Mouse (Mus musculus): Measurements from ENCODE around the gene Podxl2. TPM values are rescaled to one million over a fixed set of nuclear protein-coding genes. Genes with fewer than 3 reads are reported as not detected.

The Podxl2 gene
- polyA plus RNA-seq, 1 experiment: 12.5 TPM

DNA sequence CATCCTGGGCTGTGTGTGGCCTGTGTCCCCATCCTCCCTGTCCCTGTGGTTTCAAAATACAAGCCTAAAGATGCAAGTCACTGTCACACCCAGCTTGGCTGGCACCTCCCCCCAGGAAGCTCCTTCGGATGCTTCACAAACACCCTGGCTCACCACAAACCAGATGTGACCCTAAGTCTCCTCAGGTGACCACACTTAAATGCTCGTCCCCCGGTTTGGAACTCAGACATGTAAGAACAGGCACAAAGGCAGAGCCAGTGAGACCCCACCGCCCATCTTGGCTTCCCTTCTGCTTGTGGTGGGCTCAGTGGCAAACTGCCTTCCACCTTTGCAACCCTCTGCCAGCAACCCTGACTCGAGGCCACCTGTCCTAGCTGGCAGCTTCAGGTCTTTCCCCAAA, 39.8 kb downstream of the Podxl2 start:
- TF ChIP-seq POLR2A (IDR thresholded peaks at IDR 0.05; ENCODE audit: low read depth, low read length): no peak
- TF ChIP-seq CTCF (conservative IDR thresholded peaks at IDR 0.05; ENCODE audit: insufficient read depth, insufficient read length, low read depth, low read length): no peak
- no peak overlapping the region for H3K4me3 ChIP-seq (ENCODE audit: insufficient read depth, low read depth, low read length)
- H3K27ac ChIP-seq (ENCODE audit: insufficient read depth, low read depth, low read length): no peak overlapping the region
- 0 out of 2 replicates have a peak, but pooled peaks cover 4% of the 10 kb centered on the region for H3K4me1 ChIP-seq (ENCODE audit: control insufficient read depth, insufficient read depth, low read length)
- DNase-seq: no peak
- WGBS: 70% methylated on average over 5 of the region's 5 CpGs
- H3K27me3 ChIP-seq (replicated peaks; ENCODE audit: control insufficient read depth, insufficient read depth, low read length): no peaks in the 10 kb centered on the region
- no peaks in the 10 kb centered on the region for H3K36me3 ChIP-seq (ENCODE audit: control insufficient read depth, insufficient read depth, low read length)

- no peak for TF ChIP-seq CTCF (conservative IDR thresholded peaks at IDR 0.05; ENCODE audit: insufficient read depth, insufficient read length, low read depth, low read length)
- no peak for TF ChIP-seq POLR2A (IDR thresholded peaks at IDR 0.05; ENCODE audit: low read depth, low read length)
- Histone ChIP-seq H3K27ac (ENCODE audit: insufficient read depth, low read depth, low read length) (no peak overlapping the region), H3K4me3 (ENCODE audit: insufficient read depth, low read depth, low read length) (no peak overlapping the region), H3K27me3 (replicated peaks; ENCODE audit: control insufficient read depth, insufficient read depth, low read length) (no peaks in the 10 kb centered on the region), H3K36me3 (ENCODE audit: control insufficient read depth, insufficient read depth, low read length) (no peaks in the 10 kb centered on the region), H3K4me1 (ENCODE audit: control insufficient read depth, insufficient read depth, low read length) (0 out of 2 replicates have a peak, but pooled peaks cover 4% of the 10 kb centered on the region)
- DNase-seq: peak; percentile 35
- WGBS: 64% methylated on average over 5 of the region's 5 CpGs
These were observed 41.3 kb downstream of the Podxl2 start for GRCm38 (mm10) chr6:88833340-88834140.

- Histone ChIP-seq H3K27me3 (replicated peaks; ENCODE audit: control insufficient read depth, insufficient read depth, low read length) (no peaks in the 10 kb centered on the region), H3K27ac (ENCODE audit: insufficient read depth, low read depth, low read length) (no peak overlapping the region), H3K4me3 (ENCODE audit: insufficient read depth, low read depth, low read length) (no peak overlapping the region), H3K4me1 (ENCODE audit: control insufficient read depth, insufficient read depth, low read length) (0 out of 2 replicates have a peak, but pooled peaks cover 4% of the 10 kb centered on the region), H3K36me3 (ENCODE audit: control insufficient read depth, insufficient read depth, low read length) (no peaks in the 10 kb centered on the region)
- DNase-seq: no peak
- no peak for TF ChIP-seq CTCF (conservative IDR thresholded peaks at IDR 0.05; ENCODE audit: insufficient read depth, insufficient read length, low read depth, low read length)
- TF ChIP-seq POLR2A (IDR thresholded peaks at IDR 0.05; ENCODE audit: low read depth, low read length): no peak
- WGBS: 85% methylated on average over 5 of the region's 5 CpGs
These were observed 42.2 kb downstream of the Podxl2 start for GRCm38 (mm10) chr6:88832663-88833062.

- H3K27ac ChIP-seq (ENCODE audit: insufficient read depth, low read depth, low read length): no peak overlapping the region
- peak; percentile 94 for TF ChIP-seq CTCF (conservative IDR thresholded peaks at IDR 0.05; ENCODE audit: insufficient read depth, insufficient read length, low read depth, low read length)
- no peak for TF ChIP-seq POLR2A (IDR thresholded peaks at IDR 0.05; ENCODE audit: low read depth, low read length)
- H3K4me1 ChIP-seq (ENCODE audit: control insufficient read depth, insufficient read depth, low read length): 0 out of 2 replicates have a peak, but pooled peaks cover 4% of the 10 kb centered on the region
- H3K27me3 ChIP-seq (replicated peaks; ENCODE audit: control insufficient read depth, insufficient read depth, low read length): no peaks in the 10 kb centered on the region
- 26% methylated on average over 8 of the region's 8 CpGs for WGBS
- no peak overlapping the region for H3K4me3 ChIP-seq (ENCODE audit: insufficient read depth, low read depth, low read length)
- H3K36me3 ChIP-seq (ENCODE audit: control insufficient read depth, insufficient read depth, low read length): no peaks in the 10 kb centered on the region
- peak; percentile 61 for DNase-seq
These were observed 43.4 kb downstream of the Podxl2 start for GRCm38 (mm10) chr6:88831456-88831855.

DNA sequence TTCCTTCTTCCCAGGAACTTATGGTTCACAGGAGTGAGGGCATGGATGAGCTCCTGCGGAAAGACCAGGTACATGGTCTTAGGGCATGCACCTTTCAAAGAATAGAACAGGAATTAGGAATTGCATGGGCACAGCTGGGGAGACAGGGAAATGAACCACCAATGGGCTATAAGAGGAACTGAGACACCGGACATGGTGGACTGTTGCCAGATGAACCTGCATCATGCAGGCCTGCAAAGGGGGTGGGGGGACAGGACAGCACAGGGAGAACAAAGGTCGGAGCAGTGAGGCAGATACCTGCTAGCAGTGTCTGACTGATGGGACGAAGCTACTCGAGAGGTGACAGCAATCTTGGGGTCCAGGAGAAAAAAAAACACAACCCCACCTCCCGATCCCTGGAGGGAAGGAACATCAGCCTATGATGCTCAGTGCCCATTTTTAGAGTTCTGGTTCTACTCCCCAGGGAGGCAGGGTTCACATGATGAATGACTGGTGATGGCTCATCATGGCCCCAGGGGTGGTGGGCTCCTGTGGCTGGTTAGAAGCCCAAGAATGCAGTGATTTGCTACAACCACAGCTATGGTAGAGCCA, 44.6 kb downstream of the Podxl2 start:
- no peak for TF ChIP-seq CTCF (conservative IDR thresholded peaks at IDR 0.05; ENCODE audit: insufficient read depth, insufficient read length, low read depth, low read length)
- TF ChIP-seq POLR2A (IDR thresholded peaks at IDR 0.05; ENCODE audit: low read depth, low read length): no peak
- Histone ChIP-seq H3K4me1 (ENCODE audit: control insufficient read depth, insufficient read depth, low read length) (0 out of 2 replicates have a peak, but pooled peaks cover 4% of the 10 kb centered on the region), H3K27me3 (replicated peaks; ENCODE audit: control insufficient read depth, insufficient read depth, low read length) (no peaks in the 10 kb centered on the region), H3K4me3 (ENCODE audit: insufficient read depth, low read depth, low read length) (no peak overlapping the region), H3K36me3 (ENCODE audit: control insufficient read depth, insufficient read depth, low read length) (no peaks in the 10 kb centered on the region), H3K27ac (ENCODE audit: insufficient read depth, low read depth, low read length) (no peak overlapping the region)
- 69% methylated on average over 6 of the region's 6 CpGs for WGBS
- no peak for DNase-seq

DNA sequence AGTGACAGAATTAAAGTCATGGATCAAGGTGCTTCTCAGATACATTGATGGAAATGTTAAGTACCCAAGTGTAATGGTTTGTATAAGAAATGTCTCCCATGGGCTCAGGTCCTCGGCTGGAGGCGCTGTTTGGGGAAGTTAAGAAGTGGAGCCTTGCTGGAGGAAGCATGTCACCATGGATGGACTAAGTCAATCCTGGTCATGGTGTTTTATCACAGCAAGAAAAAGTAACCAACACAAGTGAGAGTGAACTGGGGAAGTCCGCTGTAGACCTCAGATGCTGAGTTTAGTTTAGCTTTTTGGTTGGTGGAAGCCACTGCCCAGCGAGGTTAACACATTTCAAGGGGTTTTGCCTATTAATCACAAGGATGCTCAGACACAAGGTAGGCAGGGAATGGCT, 45.3 kb downstream of the Podxl2 start:
- Histone ChIP-seq H3K4me3 (ENCODE audit: insufficient read depth, low read depth, low read length) (no peak overlapping the region), H3K36me3 (ENCODE audit: control insufficient read depth, insufficient read depth, low read length) (no peaks in the 10 kb centered on the region), H3K27ac (ENCODE audit: insufficient read depth, low read depth, low read length) (no peak overlapping the region), H3K27me3 (replicated peaks; ENCODE audit: control insufficient read depth, insufficient read depth, low read length) (no peaks in the 10 kb centered on the region), H3K4me1 (ENCODE audit: control insufficient read depth, insufficient read depth, low read length) (0 out of 2 replicates have a peak, but pooled peaks cover 4% of the 10 kb centered on the region)
- no peak for DNase-seq
- TF ChIP-seq CTCF (conservative IDR thresholded peaks at IDR 0.05; ENCODE audit: insufficient read depth, insufficient read length, low read depth, low read length) (no peak), POLR2A (IDR thresholded peaks at IDR 0.05; ENCODE audit: low read depth, low read length) (no peak)
- WGBS: 85% methylated on average over 4 of the region's 4 CpGs

Measured in kidney, adult 2 months (tissue).